Mouse (Mus musculus): ENCODE measurements around the gene Nckap5. TPM values are rescaled to one million over a fixed set of nuclear protein-coding genes. Genes with fewer than 3 reads are reported as not detected.

Nckap5 gene
- total and polyA plus RNA-seq, 2 experiments: 0.37 to 0.70 TPM

GRCm38 (mm10) chr1:125910211-125910870 is 920.3 kb downstream of the Nckap5 start:
- H3K27me3 ChIP-seq (ENCODE audit: control insufficient read depth, insufficient read depth, low read length): peaks cover 12% of the 10 kb centered on the region
- H3K4me1 ChIP-seq (ENCODE audit: control insufficient read depth, insufficient read depth, low read length): no peaks in the 10 kb centered on the region
- no peaks in the 10 kb centered on the region for H3K79me2 ChIP-seq (ENCODE audit: control insufficient read depth, insufficient read depth, low read length)
- H3K27ac ChIP-seq (replicated peaks; ENCODE audit: insufficient read depth, low read depth, low read length): no peak overlapping the region
- H3K9ac ChIP-seq (ENCODE audit: low read depth, low read length): no peak overlapping the region
- H3K36me3 ChIP-seq (ENCODE audit: control insufficient read depth, insufficient read depth, low read length): no peaks in the 10 kb centered on the region
- no peak for DNase-seq (ENCODE audit: extremely low read depth, low read depth, low spot score)
- H3K4me3 ChIP-seq (ENCODE audit: insufficient read depth, low read depth, low read length): no peak overlapping the region
- 26% methylated on average over 14 of the region's 14 CpGs for WGBS
- TF ChIP-seq POLR2A (IDR thresholded peaks at IDR 0.05; ENCODE audit: extremely low read depth, insufficient read depth, low read length): no peak
- TF ChIP-seq CTCF (IDR thresholded peaks at IDR 0.05; ENCODE audit: low read depth, low read length): no peak

DNA sequence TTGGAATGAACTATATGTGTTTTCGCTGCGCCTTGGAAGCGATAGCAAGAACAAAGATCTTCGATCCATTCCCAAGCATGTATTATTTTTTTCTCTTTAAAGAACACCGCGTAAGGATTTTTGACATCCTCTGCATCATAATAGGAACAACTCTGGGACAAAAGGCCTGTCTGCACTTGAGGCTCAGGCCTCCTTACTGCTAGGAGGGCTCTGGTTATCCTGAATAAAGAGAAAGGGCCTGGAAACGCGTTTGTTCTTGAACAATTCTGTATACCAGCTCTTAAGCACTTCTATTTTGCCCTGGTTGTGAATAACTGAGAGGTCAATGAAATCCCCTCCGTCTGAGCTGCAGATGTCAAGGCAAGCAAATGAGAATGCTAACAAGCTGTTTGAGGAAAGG is 937.4 kb downstream of the Nckap5 start:
- Histone ChIP-seq H3K27me3 (ENCODE audit: control insufficient read depth, insufficient read depth, low read length) (no peaks in the 10 kb centered on the region), H3K9ac (ENCODE audit: low read depth, low read length) (no peak overlapping the region), H3K4me3 (ENCODE audit: insufficient read depth, low read depth, low read length) (no peak overlapping the region), H3K36me3 (ENCODE audit: control insufficient read depth, insufficient read depth, low read length) (no peaks in the 10 kb centered on the region), H3K27ac (replicated peaks; ENCODE audit: insufficient read depth, low read depth, low read length) (no peak overlapping the region), H3K79me2 (ENCODE audit: control insufficient read depth, insufficient read depth, low read length) (no peaks in the 10 kb centered on the region), H3K4me1 (ENCODE audit: control insufficient read depth, insufficient read depth, low read length) (no peaks in the 10 kb centered on the region)
- no peak for TF ChIP-seq CTCF (IDR thresholded peaks at IDR 0.05; ENCODE audit: low read depth, low read length)
- no peak for TF ChIP-seq POLR2A (IDR thresholded peaks at IDR 0.05; ENCODE audit: extremely low read depth, insufficient read depth, low read length)
- 93% methylated on average over 9 of the region's 9 CpGs for WGBS
- DNase-seq (ENCODE audit: extremely low read depth, low read depth, low spot score): no peak

- Histone ChIP-seq H3K27me3 (ENCODE audit: control insufficient read depth, insufficient read depth, low read length) (no peaks in the 10 kb centered on the region), H3K9ac (ENCODE audit: low read depth, low read length) (no peak overlapping the region), H3K27ac (replicated peaks; ENCODE audit: insufficient read depth, low read depth, low read length) (no peak overlapping the region), H3K4me1 (ENCODE audit: control insufficient read depth, insufficient read depth, low read length) (no peaks in the 10 kb centered on the region), H3K36me3 (ENCODE audit: control insufficient read depth, insufficient read depth, low read length) (no peaks in the 10 kb centered on the region), H3K4me3 (ENCODE audit: insufficient read depth, low read depth, low read length) (no peak overlapping the region), H3K79me2 (ENCODE audit: control insufficient read depth, insufficient read depth, low read length) (no peaks in the 10 kb centered on the region)
- DNase-seq (ENCODE audit: extremely low read depth, low read depth, low spot score): no peak
- WGBS: 68% methylated on average over 7 of the region's 7 CpGs
- no peak for TF ChIP-seq CTCF (IDR thresholded peaks at IDR 0.05; ENCODE audit: low read depth, low read length)
- no peak for TF ChIP-seq POLR2A (IDR thresholded peaks at IDR 0.05; ENCODE audit: extremely low read depth, insufficient read depth, low read length)
Measured at GRCm38 (mm10) chr1:125870056-125870455, 960.5 kb downstream of the Nckap5 start.

All from liver, adult 2 months (tissue).